Mouse (Mus musculus): Measurements from ENCODE around the gene Rsph3b.
"Not testable (repeated sequence)": the region's sequence is repeated elsewhere in the genome, so short reads cannot be mapped to it uniquely, and the experiment has no call there.

Gene Rsph3b

DNA sequence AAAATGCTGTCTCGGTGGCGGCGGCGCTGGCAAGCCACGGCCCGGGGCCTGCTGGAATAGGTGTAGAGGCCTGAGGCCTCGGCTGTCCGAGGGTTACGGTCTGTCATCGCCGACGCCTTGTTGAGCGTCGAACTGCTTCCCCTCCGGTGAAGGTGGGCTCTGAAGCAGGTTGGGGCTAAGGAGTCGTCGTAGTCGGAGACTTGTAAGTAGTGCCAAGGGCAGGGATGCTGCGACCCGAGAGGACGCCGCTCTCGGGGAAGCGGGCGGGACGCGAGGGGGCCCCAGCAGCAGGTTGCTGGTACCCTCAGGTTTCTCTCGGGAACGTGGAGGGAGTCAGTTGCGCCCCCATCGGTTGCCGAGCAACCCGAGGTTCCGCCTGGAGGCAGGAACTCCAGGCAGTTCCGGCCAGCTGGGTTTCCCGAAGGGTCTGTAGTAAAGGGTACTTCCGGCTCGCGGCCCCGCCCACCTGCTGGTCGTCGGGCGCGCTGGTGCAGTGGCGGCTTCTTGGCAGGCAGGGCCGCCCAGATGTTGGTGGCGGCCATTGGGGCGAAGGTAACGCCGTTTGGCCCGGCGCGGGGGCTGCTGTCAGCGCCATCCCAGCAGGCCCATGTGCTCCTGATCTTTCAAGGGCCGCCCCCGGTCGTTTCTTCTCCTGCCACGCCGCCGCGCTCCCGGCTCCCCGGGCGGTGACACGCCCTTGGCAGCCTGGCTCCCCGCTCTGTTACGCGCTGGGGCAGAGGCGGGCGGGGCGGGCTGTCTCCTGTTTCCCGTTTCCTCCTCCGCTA is at the start of gene Rsph3b:
TSS of gene Rsph3b (minus strand) at position 699 of the 785 bp plus-strand sequence.
- DNase-seq (ENCODE audit: low spot score) = peak; percentile 71

DNA sequence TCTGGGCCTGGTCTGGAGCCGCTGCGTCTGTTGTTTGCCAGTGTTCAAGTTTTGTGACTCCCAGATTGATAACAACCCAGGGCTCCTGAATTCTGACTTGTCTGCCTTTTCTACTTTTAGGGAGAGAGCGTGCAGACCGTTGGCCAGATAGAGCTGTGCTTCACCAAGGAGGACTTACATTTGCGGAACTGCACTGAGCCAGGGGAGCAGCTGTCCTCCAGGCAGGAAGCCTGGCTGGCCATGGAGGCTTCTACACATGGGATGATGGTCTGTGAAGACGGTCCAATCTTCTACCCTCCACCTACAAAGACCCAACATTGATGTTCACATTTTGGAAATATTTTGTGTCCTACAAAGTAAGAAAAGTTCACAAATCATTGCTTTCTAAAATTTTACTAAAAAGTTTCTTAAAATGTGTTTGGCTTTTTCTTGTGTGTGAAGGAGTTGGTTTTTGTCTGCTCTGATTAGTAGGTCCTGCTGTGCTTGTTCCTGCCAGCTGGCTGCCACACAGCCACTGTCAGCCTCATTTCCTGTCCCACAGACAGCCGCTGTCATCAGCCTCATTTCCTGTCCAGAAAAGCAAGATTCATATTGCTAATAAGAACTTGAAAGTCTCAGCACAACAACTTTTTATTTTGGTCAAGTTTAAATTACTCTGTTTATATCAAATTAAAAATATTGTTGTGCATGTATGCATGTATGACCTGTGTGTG is 49.5 kb upstream of the Rsph3b start:
- not testable (repeated sequence) for DNase-seq (ENCODE audit: low spot score)

GRCm38 (mm10) chr17:6996826-6997225 is 48.3 kb upstream of the Rsph3b start:
- DNase-seq (ENCODE audit: low spot score) = not testable (repeated sequence)

- DNase-seq (ENCODE audit: low spot score) = not testable (repeated sequence)
These were observed 47.0 kb upstream of the Rsph3b start for GRCm38 (mm10) chr17:6995504-6995903.

DNA sequence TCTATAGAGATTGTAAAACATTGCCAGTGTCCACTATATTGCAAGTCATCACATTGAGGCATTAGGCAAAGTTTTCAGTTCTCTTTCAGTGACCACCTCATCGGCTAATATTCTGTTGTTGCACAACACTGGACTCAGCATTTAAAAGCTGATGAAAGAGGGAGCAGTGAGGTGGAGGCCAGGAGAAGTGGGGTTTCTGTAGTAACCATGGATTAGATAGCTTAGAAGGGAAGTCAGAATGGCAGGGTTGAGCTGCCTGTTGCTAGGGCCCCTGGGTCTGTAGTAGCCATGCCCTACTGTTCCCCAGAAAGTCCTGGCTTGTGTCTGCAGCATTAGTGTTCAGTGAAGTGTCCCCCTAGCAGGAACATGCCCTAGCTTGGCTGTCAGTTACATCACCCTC is 37.6 kb upstream of the Rsph3b start:
- not testable (repeated sequence) for DNase-seq (ENCODE audit: low spot score)

DNA sequence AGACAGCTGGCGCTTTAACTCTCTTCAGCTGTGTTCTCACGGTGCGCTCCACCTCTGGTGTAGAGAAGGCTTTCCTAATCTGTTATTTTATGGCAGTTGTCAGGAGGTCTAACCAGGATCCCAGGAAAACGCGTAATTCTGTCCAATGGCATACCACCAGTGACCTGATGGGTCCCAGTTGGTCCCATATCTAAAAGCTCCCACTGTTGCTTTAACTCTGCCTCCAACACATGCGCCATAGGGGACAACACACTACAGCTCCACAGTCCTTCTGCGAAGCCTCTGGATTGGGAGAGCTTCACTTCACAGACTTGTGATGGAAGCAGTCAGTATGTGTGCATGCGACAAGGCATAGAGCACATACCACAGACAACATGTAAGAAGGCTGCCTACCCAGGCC is 31.7 kb upstream of the Rsph3b start:
- DNase-seq (ENCODE audit: low spot score) = not testable (repeated sequence)

DNA sequence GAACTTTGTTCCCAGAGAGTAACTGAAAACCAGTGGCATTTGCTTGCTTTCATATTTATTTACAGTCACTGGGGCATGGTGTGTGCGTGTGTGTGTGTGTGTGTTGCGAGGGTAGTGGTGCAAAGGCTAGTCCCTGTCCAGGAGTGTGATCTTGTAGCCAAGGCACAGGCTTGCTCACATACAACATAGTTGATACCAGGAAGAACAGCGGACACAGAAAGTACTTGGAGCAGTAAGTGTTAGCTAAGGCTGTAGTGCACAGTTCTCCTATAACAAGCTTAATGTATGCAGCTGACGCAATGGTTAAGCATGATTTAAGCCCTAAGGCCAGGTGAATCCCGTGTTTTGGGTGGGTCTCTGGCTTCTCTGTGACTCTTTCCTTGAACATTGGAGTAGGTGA is 30.9 kb upstream of the Rsph3b start:
- DNase-seq (ENCODE audit: low spot score) = not testable (repeated sequence)

DNA sequence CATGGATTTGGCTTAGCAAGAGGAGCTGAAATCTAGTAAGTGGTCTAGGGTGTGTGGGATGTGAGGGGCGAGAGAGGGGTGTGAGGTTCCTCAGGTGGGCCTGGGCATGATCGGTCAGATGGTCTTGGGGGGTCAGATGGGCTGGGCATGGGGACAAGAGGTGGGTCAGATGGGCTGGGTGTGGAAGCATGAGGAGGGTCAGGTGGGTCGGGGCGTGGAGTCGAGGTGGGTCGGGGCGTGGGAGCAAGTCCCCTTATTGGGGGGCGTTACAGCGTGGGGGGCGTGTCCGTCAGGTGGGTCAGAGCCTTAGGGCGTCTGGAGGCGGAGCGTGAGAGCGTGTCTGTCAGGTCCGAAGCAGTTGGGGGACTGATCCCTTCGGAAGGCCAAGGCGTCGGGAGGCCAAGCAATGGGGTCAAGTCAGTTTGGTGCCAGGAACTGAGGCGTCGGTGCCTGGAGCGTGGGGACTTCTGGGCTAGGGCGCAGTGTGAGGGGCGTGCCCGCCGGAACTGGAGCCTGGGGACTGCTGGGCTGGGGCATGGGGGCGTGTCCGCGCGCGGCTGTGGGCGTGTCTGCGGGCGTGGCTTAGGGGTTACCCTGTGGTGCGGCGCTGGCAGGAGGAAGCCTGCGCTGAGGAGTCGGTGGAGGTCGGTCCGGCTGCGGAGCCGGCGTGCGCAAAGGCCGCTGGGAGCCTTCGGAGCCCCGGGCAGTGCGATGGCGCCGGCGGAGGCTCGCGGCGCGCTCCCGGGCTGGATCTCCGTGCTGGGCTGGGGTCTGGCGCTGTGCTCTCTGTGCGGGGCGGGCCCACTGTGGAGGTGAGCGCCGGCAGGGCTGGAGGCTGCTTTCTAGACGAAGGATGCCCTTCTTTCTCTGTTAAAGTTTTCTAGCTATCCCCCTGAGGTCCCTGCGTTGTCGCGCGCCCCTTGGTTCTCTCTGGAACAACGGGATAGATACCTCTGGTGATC is 30.1 kb upstream of the Rsph3b start, which contains the start of gene Gm49721:
TSS of gene Gm49721 (plus strand) at position 618 of the 962 bp plus-strand sequence.
- peak; percentile 55 for DNase-seq (ENCODE audit: low spot score)

GRCm38 (mm10) chr17:6974985-6975384 is 26.5 kb upstream of the Rsph3b start:
- DNase-seq (ENCODE audit: low spot score) = not testable (repeated sequence)

DNA sequence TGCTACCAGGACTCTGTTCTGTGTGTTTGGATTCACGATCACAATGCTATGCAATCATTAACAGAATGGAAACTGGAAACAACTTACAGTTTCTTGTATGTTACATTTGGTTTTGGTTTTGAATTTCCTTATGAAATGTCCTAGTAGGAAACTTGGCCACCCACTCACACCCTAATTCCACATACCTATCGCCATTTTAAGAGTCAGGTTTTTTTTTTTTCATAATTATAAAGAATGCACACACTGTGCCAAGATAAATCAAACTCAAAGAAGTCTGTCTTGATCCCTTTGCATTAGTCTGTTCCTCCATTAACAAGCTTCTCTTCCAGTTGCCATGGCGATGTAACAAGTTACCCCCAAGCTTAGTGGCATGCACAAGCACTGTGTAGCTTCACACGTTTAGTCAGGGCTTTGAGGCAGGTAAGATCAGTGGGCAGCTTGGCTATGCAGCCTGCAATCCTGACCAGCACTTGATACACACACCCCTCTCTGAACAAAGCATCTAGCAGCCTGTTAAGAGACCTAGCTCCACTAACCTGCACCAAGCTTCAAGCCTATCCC is 24.4 kb upstream of the Rsph3b start:
- not testable (repeated sequence) for DNase-seq (ENCODE audit: low spot score)

DNA sequence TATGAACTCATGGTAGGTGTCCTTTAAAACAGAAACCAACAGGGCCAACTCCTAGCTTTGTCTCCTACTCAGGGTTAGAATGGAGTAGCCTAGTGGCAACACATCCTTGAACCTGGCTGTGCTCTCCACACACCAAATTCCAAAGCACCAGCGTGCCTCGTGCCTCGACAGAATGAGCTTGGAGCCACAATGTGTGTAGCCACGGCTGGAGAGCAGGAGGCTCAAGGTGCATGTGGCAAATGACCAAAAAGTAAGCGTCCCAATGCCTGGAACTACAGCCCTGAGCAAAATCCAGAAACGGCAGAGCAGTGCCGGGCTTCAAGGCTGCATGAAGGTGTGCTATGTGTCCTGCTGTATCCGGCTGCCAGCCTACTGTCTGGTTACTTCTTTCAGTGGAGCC is 22.8 kb upstream of the Rsph3b start:
- not testable (repeated sequence) for DNase-seq (ENCODE audit: low spot score)

DNA sequence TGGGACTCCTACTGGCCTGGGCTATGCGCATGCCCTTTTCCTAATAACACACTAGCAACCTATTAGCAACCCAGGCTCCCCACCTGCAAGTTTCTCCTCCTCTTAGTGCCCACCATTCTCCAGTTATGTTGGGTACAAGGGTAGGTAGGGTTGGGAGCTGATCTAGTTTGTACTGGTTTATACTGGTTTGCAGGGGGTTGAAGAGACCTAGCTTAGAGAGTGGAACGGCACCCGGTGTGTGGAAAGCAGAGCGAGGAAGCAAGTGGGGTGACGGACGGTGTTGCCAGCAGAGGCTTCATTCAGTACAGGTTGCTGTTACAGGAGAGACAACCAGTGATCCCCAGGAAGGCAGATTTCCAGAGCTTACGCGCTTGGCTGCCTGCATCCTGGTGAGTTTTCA is 21.9 kb upstream of the Rsph3b start, which contains the start of gene Rnaset2b:
TSS of gene Rnaset2b (plus strand) at position 301 of the 400 bp plus-strand sequence.
- not testable (repeated sequence) for DNase-seq (ENCODE audit: low spot score)

- not testable (repeated sequence) for DNase-seq (ENCODE audit: low spot score)
These were observed 19.2 kb upstream of the Rsph3b start for GRCm38 (mm10) chr17:6967673-6968072.

DNA sequence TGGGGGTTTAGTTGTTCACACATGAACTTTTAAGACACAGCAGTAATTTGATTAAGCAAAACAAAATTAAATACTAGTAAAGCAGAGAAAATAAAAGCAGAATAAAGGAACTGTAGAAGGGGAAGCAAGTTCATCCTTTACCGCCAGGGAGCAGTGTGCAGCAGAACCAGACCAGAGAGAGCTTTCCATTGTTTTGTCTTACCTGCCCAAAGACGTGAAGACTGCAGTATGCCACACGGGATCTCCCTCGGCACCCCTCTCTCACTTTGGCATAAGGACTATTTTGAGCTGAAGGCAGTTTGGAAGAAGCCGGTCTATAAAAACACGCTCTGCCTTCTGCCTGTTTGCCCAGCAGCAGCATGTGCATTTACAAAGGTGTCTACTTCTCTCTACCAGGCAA is 16.9 kb upstream of the Rsph3b start:
- not testable (repeated sequence) for DNase-seq (ENCODE audit: low spot score)

DNA sequence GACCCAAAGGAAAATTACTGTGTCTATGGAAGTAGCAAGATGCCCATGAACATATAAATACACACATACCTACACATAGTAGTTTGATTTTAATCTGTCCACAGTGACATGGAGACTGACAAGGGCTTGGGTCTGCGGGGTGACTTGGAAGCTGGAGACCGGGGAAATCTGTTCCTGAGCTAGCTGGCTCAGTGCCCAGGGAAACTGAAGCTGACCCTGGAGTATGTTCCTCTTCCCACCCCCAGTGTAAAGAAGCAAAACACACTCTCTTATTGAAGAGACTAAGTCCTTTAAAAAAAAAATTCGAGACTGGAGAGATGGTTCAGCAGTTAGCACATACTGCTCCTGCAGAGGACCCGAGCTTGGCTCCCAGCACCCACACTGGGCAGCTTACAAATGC is 14.5 kb upstream of the Rsph3b start:
- not testable (repeated sequence) for DNase-seq (ENCODE audit: low spot score)

DNA sequence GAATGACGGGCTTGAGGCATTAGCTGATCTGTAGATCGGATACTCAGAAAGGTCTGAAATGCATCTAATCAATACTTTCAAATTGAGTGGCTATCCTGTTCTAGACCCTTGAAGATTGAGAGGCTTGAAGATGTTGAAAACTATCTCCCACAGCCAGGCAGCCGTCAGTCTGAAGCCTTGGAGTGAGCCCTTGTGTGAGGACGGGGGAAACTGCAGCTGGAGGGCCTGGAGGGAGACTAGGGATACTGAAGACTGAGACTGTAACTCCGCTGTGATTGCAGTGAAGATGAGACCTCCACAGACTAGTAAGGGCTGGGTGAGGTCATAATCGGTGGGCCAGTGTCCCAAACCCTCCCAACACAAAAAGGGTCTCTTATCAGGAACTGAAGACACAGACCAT is 13.9 kb upstream of the Rsph3b start:
- DNase-seq (ENCODE audit: low spot score) = not testable (repeated sequence)

GRCm38 (mm10) chr17:6961181-6962000 is 12.9 kb upstream of the Rsph3b start:
- not testable (repeated sequence) for DNase-seq (ENCODE audit: low spot score)

DNA sequence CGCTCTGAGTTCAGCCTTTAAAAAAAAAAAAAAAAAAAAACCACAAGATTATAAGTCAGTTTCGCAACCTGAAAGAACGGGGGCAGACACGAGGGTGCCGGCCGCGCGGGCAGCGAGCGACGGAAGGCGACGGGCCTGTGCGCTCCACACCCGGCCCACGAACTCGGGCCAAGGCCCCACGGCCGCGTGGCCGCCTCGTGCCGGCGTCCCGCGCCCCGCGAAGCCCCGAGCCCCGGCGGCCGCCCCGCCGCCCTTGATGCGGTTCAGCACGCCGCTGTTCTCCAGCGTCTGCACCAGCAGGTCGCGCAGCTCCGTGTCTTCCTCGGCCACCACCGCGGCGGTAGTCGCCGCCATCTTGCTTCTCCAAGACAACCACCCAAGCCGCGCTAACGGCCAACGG is 12.3 kb upstream of the Rsph3b start, which contains the start of gene Tagap1:
TSS of gene Tagap1 (minus strand) at position 381 of the 400 bp plus-strand sequence.
- peak; percentile 17 for DNase-seq (ENCODE audit: low spot score)

DNA sequence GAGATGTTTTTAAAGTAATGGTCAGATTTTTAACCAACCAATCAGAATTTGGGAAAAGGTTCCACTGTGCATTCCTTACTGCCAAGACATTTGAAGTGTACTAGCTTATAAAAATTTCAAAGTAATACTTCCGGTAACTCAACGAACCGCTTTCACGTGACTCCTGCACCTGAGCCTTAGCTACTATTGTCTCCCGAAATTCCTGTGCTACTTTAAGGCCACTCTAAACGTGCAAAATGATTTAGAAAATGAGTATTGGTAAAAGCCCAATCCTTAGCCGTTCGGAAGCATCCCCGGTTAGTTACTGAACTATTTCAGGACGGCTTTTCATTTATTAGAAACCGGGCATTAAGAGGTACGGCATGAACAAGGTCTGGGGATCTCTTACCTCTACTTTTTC is 11.9 kb upstream of the Rsph3b start:
- not testable (repeated sequence) for DNase-seq (ENCODE audit: low spot score)

- not testable (repeated sequence) for DNase-seq (ENCODE audit: low spot score)
These were observed 11.2 kb upstream of the Rsph3b start for GRCm38 (mm10) chr17:6959543-6960259.
